ENCODE assay signal across 21 mouse cellular contexts in the genomic region with DNA sequence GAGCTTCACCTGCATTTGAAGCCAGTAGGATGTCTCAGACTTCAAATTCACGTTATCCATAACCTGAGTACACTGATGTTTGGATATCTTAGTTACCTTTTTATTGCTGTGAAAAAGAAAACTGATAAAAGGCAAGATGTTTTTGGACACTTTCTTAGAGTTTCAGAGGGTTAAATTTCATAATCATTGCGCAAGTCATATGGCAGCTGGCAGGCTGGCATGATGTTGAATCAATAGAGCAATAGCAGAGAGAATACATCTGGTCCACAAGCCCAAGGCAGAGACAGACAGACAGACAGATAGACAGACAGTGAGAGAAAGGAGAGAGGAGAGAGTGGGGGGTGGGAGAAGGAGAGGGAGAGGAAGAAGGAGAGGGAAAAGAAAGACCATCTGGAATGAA.
"Had no signal": no experiment of that assay in that cellular context is flagged by ENCODE, and none has a peak within 500 bp of the region (broad histone marks: within the 10 kb centered on the region; RNA-seq: fewer than 3 reads in every experiment).

No protein-coding gene starts in this region.

- DNase-seq: lung, adult 18-20 months; lung, embryonic 14.5 days; lung, postnatal 10 days; lung, postnatal 4 days; retina, postnatal 1 day; right cerebral cortex, adult 18-20 months; right cerebral cortex, postnatal 25 days; right cerebral cortex, postnatal 4 days; spleen, adult 18-20 months; thymus, adult 2 months; thymus, postnatal 25 days; thymus, postnatal 4 days had no signal

- H3K9me3 ChIP-seq: megakaryocyte, embryonic 14.5 days; midbrain, embryonic 13.5 days; midbrain, embryonic 15.5 days; neural tube, embryonic 13.5 days; neural tube, embryonic 15.5 days; stomach, embryonic 15.5 days had no signal

- H3K9ac ChIP-seq: liver, embryonic 14.5 days; lung, embryonic 14.5 days; midbrain, embryonic 13.5 days; midbrain, embryonic 15.5 days; neural tube, embryonic 13.5 days; neural tube, embryonic 15.5 days; stomach, embryonic 15.5 days had no signal

- H3K27me3 ChIP-seq: megakaryocyte, embryonic 14.5 days; midbrain, embryonic 13.5 days; midbrain, embryonic 15.5 days; neural tube, embryonic 13.5 days; neural tube, embryonic 15.5 days; stomach, embryonic 15.5 days had no signal

- H3K36me3 ChIP-seq: midbrain, embryonic 13.5 days; midbrain, embryonic 15.5 days; neural tube, embryonic 13.5 days; neural tube, embryonic 15.5 days; stomach, embryonic 15.5 days had no signal

- H3K4me2 ChIP-seq: lung, embryonic 14.5 days; midbrain, embryonic 11.5 days; midbrain, embryonic 13.5 days; midbrain, embryonic 15.5 days; neural tube, embryonic 13.5 days; neural tube, embryonic 15.5 days; stomach, embryonic 15.5 days had no signal

- H3K4me1 ChIP-seq: megakaryocyte, embryonic 14.5 days; midbrain, embryonic 13.5 days; midbrain, embryonic 15.5 days; neural tube, embryonic 13.5 days; neural tube, embryonic 15.5 days; stomach, embryonic 15.5 days had no signal

- H3K4me3 ChIP-seq: megakaryocyte, embryonic 14.5 days; midbrain, embryonic 13.5 days; midbrain, embryonic 15.5 days; neural tube, embryonic 13.5 days; neural tube, embryonic 15.5 days; stomach, embryonic 15.5 days had no signal

- H3K27ac ChIP-seq: liver, embryonic 14.5 days; midbrain, embryonic 13.5 days; midbrain, embryonic 15.5 days; neural tube, embryonic 13.5 days; neural tube, embryonic 15.5 days; stomach, embryonic 15.5 days; stomach, postnatal 0 days had no signal

- ATAC-seq: midbrain, embryonic 13.5 days; midbrain, embryonic 15.5 days had no signal
